Mouse (Mus musculus): ENCODE data around the gene Hnmt. TPM values are rescaled to one million over a fixed set of nuclear protein-coding genes. Genes with fewer than 3 reads are reported as not detected.

Hnmt gene
- total RNA-seq (2012; rRNA removed) (0.42 and 0.64 TPM in 2 replicates), total RNA-seq (2014; rRNA removed) (0.13 TPM in 1 of 2 replicates, not detected in the other), polyA plus RNA-seq (2012; ENCODE audit: insufficient read length, low read depth) (not detected in 2 replicates)

DNA sequence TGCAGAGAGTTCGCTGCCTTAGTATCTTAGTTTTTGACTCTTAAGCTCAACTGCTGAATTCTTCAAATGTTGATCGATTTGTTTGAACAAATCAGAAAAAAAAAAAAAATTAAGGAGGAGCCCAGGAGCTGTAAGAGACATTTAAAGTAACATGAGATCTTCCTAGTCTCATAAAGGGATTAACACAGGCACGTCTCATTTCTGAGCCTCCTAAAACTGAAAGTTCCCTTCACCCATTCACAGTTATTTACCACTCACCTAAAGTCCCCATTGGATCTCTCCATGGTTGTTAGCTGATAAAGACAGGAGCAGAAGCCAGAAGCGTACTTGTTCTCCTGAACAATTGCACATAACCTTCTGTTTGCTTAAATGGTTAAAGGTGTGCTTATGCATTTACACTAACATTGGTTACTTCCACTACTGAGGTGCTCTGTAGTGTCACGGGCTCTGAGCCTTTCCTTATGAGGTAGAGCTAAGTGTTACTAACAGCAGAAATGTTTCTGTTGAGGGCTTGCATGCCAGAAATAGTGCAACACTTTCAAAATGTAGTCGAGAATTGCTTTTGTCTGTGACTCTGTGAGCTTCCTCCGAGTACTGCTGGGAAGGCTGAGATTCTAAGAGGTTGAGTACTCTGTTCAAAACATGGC lies at the start of gene Hnmt:
Gene Hnmt (minus strand): TSS at position 51 of the 647 bp plus-strand sequence.
- Histone ChIP-seq H3K27me3 (replicated peaks) (no peaks in the 10 kb centered on the region), H3K36me3 (replicated peaks in 1 of 2; ENCODE audit: control insufficient read depth in 1 of 2, insufficient read depth in 1 of 2, low read length in 1 of 2) (no peaks in the 10 kb centered on the region), H3K27ac (ENCODE audit: insufficient read depth, low read depth) (no peak within 1 kb of the TSS), H3K9ac (ENCODE audit: insufficient read depth, low read depth) (peak within 1 kb of the TSS; percentile 57), H3K4me1 (ENCODE audit: control insufficient read depth in 1 of 2, insufficient read depth in 2 of 2) (no peaks in the 10 kb centered on the region), H3K9me3 (replicated peaks; ENCODE audit: low read length) (no peaks in the 10 kb centered on the region), H3K4me3 (replicated peaks in 1 of 3; ENCODE audit: low read depth in 2 of 3, low read length in 2 of 3, poor library complexity in 1 of 3) (no peak within 1 kb of the TSS), H3K79me2 (replicated peaks; ENCODE audit: control insufficient read depth, extremely low read depth, insufficient read depth, poor library complexity, severe bottlenecking) (no peaks in the 10 kb centered on the region), H3K4me2 (ENCODE audit: insufficient read depth, low read depth, poor library complexity, severe bottlenecking) (peak within 1 kb of the TSS; percentile 83)
- TF ChIP-seq UBTF (IDR thresholded peaks at IDR 0.05; ENCODE audit: low read depth, low read length), result no peak
- no peak for TF ChIP-seq PAX5 (IDR thresholded peaks at IDR 0.05; ENCODE audit: low read length)
- no peak for TF ChIP-seq JUND (conservative IDR thresholded peaks at IDR 0.05; ENCODE audit: low read depth, low read length)
- no peak for TF ChIP-seq SIN3A (IDR thresholded peaks at IDR 0.05; ENCODE audit: low read length)
- TF ChIP-seq TBP (conservative IDR thresholded peaks at IDR 0.05; ENCODE audit: low read depth, low read length), result no peak
- no peak for TF ChIP-seq NELFE (IDR thresholded peaks at IDR 0.05; ENCODE audit: low read depth, low read length)
- TF ChIP-seq HCFC1 (IDR thresholded peaks at IDR 0.05; ENCODE audit: low read depth, low read length), result no peak
- TF ChIP-seq RAD21 (IDR thresholded peaks at IDR 0.05; ENCODE audit: low read depth, low read length), result no peak
- TF ChIP-seq CHD1 (IDR thresholded peaks at IDR 0.05; ENCODE audit: low read depth, low read length), result no peak
- no peak for TF ChIP-seq ZKSCAN1 (IDR thresholded peaks at IDR 0.05; ENCODE audit: borderline replicate concordance, low read depth, low read length)
- TF ChIP-seq ZNF384 (IDR thresholded peaks at IDR 0.05; ENCODE audit: low read depth, low read length), result no peak
- TF ChIP-seq CHD2 (IDR thresholded peaks at IDR 0.05; ENCODE audit: low read length), result no peak
- no peak for TF ChIP-seq KAT2A (IDR thresholded peaks at IDR 0.05; ENCODE audit: insufficient replicate concordance, low read length)
- no peak for TF ChIP-seq MXI1 (IDR thresholded peaks at IDR 0.05; ENCODE audit: low read depth, low read length)
- dilution Hi-C loops (cut with MboI; ENCODE audit: extremely low pct_ligation_motif_present, extremely low pct_unique_long_range_greater_than_20kb, low sequenced_read_pairs), result no loop called here
- no peak for DNase-seq (ENCODE audit: extremely low read depth)
- in situ Hi-C loops (cut with MboI; ENCODE audit: low pct_ligation_motif_present, low pct_unique_long_range_greater_than_20kb, low sequenced_read_pairs), result no loop called here

GRCm38 (mm10) chr2:24096495-24096894 lies 47.3 kb upstream of the Hnmt start, which contains the start of gene Tbpl2:
TSS of gene Tbpl2 (minus strand) at chr2:24096595.
- H3K9me3 ChIP-seq (replicated peaks; ENCODE audit: low read length), result no peaks in the 10 kb centered on the region

More at GRCm38 (mm10) chr2:24096495-24096894, 47.3 kb upstream of the Hnmt start, which contains the start of gene Tbpl2:
- H3K27ac ChIP-seq (ENCODE audit: insufficient read depth, low read depth), result no peak within 1 kb of the TSS
- no peaks in the 10 kb centered on the region for H3K36me3 ChIP-seq (replicated peaks in 1 of 2; ENCODE audit: control insufficient read depth in 1 of 2, insufficient read depth in 1 of 2, low read length in 1 of 2)
- no peak within 1 kb of the TSS for H3K4me3 ChIP-seq (replicated peaks in 1 of 3; ENCODE audit: low read depth in 2 of 3, low read length in 2 of 3, poor library complexity in 1 of 3)
- TF ChIP-seq HCFC1 (IDR thresholded peaks at IDR 0.05; ENCODE audit: low read depth, low read length) (no peak), SMC3 (IDR thresholded peaks at IDR 0.05; ENCODE audit: low read depth, low read length) (no peak), PAX5 (IDR thresholded peaks at IDR 0.05; ENCODE audit: low read length) (no peak), MXI1 (IDR thresholded peaks at IDR 0.05; ENCODE audit: low read depth, low read length) (no peak), ZKSCAN1 (IDR thresholded peaks at IDR 0.05; ENCODE audit: borderline replicate concordance, low read depth, low read length) (no peak), KAT2A (IDR thresholded peaks at IDR 0.05; ENCODE audit: insufficient replicate concordance, low read length) (no peak), ETS1 (conservative IDR thresholded peaks at IDR 0.05; ENCODE audit: low read depth, low read length) (no peak), MAZ (IDR thresholded peaks at IDR 0.05; ENCODE audit: low read depth, low read length) (no peak), USF2 (conservative IDR thresholded peaks at IDR 0.05; ENCODE audit: low read depth, low read length) (no peak), TCF12 (IDR thresholded peaks at IDR 0.05; ENCODE audit: low read depth, low read length) (no peak), USF1 (IDR thresholded peaks at IDR 0.05; ENCODE audit: low read depth, low read length) (no peak), ZMIZ1 (IDR thresholded peaks at IDR 0.05; ENCODE audit: low read depth, low read length) (no peak), NRF1 (IDR thresholded peaks at IDR 0.05; ENCODE audit: low read depth, low read length) (no peak), TBP (conservative IDR thresholded peaks at IDR 0.05; ENCODE audit: low read depth, low read length) (no peak), POLR2AphosphoS2 (IDR thresholded peaks at IDR 0.05; ENCODE audit: low read depth, low read length) (no peak)
- dilution Hi-C loops (cut with MboI; ENCODE audit: extremely low pct_ligation_motif_present, extremely low pct_unique_long_range_greater_than_20kb, low sequenced_read_pairs), result no loop called here
- DNase-seq (ENCODE audit: extremely low read depth), result no peak
- H3K79me2 ChIP-seq (replicated peaks; ENCODE audit: control insufficient read depth, extremely low read depth, insufficient read depth, poor library complexity, severe bottlenecking), result no peaks in the 10 kb centered on the region
- H3K4me2 ChIP-seq (ENCODE audit: insufficient read depth, low read depth, poor library complexity, severe bottlenecking), result no peak within 1 kb of the TSS
- no peaks in the 10 kb centered on the region for H3K27me3 ChIP-seq (replicated peaks)
- no peaks in the 10 kb centered on the region for H3K4me1 ChIP-seq (ENCODE audit: control insufficient read depth in 1 of 2, insufficient read depth in 2 of 2)
- no peak within 1 kb of the TSS for H3K9ac ChIP-seq (ENCODE audit: insufficient read depth, low read depth)
- in situ Hi-C loops (cut with MboI; ENCODE audit: low pct_ligation_motif_present, low pct_unique_long_range_greater_than_20kb, low sequenced_read_pairs), result no loop called here

Measured in CH12.LX (cell line).